Mouse (Mus musculus) CH12.LX (cell line): ENCODE results near the gene Rnf115. TPM values are rescaled to one million over a fixed set of nuclear protein-coding genes. Genes with fewer than 3 reads are reported as not detected.

Experiments used
- DNase-seq: peaks from one replicate; pipeline ENCODE4 v3.0.0-alpha.2; 2013; ENCODE audit errors: extremely low read depth
- H3K27ac ChIP-seq: 2 replicates; pipeline ENCODE4 v1.5.1; 2012; ENCODE audit warnings: low read depth, mild to moderate bottlenecking, control low read depth, moderate library complexity; ENCODE audit not compliant: insufficient read depth
- H3K27me3 ChIP-seq: replicated peaks from 2 replicates; pipeline ENCODE3; 2012; ENCODE audit warnings: inconsistent platforms
- H3K36me3 ChIP-seq, 2 experiments: replicated peaks in 1 of 2; 2 replicates each; pipeline versions ENCODE3 to v1.6.1; 2012; ENCODE audit warnings: inconsistent platforms in 1 of 2, low read length in 1 of 2, mild to moderate bottlenecking in 1 of 2, mixed read lengths in 1 of 2, moderate library complexity in 1 of 2; ENCODE audit not compliant: control insufficient read depth in 1 of 2, insufficient read depth in 1 of 2
- H3K4me1 ChIP-seq, 2 experiments: 2 replicates each; pipeline ENCODE4 v1.6.1; 2012; ENCODE audit warnings: inconsistent platforms in 1 of 2, moderate library complexity in 1 of 2; ENCODE audit not compliant: insufficient read depth in 2 of 2, control insufficient read depth in 1 of 2
- H3K4me2 ChIP-seq: 2 replicates; pipeline ENCODE4 v1.6.1; 2012; ENCODE audit warnings: low read depth, mild to moderate bottlenecking, control low read depth; ENCODE audit not compliant: poor library complexity, insufficient read depth, severe bottlenecking
- H3K4me3 ChIP-seq, 3 experiments: fragments of 150-350 bp in 1 of 3; sonication (generic) in 1 of 3; replicated peaks in 1 of 3; 2 replicates each; pipeline versions ENCODE3 to v1.5.1; 2011 to 2012; ENCODE audit warnings: low read depth in 2 of 3, low read length in 2 of 3, mild to moderate bottlenecking in 2 of 3, moderate library complexity in 2 of 3, control low read depth in 1 of 3, improper control_type of control experiment in 1 of 3, inconsistent platforms in 1 of 3, mixed read lengths in 1 of 3; ENCODE audit not compliant: poor library complexity in 1 of 3
- H3K79me2 ChIP-seq: replicated peaks from 2 replicates; pipeline ENCODE4 v1.6.1; 2012; ENCODE audit warnings: mild to moderate bottlenecking, moderate library complexity; ENCODE audit not compliant: control insufficient read depth, poor library complexity, insufficient read depth, severe bottlenecking; ENCODE audit errors: extremely low read depth
- H3K9ac ChIP-seq: 2 replicates; pipeline ENCODE4 v1.6.1; 2012; ENCODE audit warnings: low read depth, mild to moderate bottlenecking, control low read depth, moderate library complexity; ENCODE audit not compliant: insufficient read depth
- H3K9me3 ChIP-seq: replicated peaks from 2 replicates; pipeline ENCODE3; 2012; ENCODE audit warnings: low read length, inconsistent platforms, mixed read lengths
- CHD1 ChIP-seq: IDR thresholded peaks from 2 replicates; pipeline ENCODE4 v1.6.1; 2012; ENCODE audit warnings: low read depth, low read length, improper control_type of control experiment, inconsistent platforms
- CHD2 ChIP-seq: IDR thresholded peaks from 2 replicates; pipeline ENCODE4 v1.6.1; 2011; ENCODE audit warnings: low read length, improper control_type of control experiment
- CTCF ChIP-seq, 2 experiments: IDR thresholded peaks in 1 of 2; conservative IDR thresholded peaks in 1 of 2; 2 replicates each; pipeline ENCODE4 v1.5.1; 2011 to 2012; ENCODE audit warnings: low read depth in 2 of 2, low read length in 2 of 2, improper control_type of control experiment in 1 of 2, inconsistent platforms in 1 of 2, mild to moderate bottlenecking in 1 of 2, moderate library complexity in 1 of 2
- ELF1 ChIP-seq: IDR thresholded peaks from 2 replicates; pipeline ENCODE4 v1.6.1; 2014; ENCODE audit warnings: low read depth, mild to moderate bottlenecking, inconsistent platforms, low read length, improper control_type of control experiment
- ETS1 ChIP-seq: conservative IDR thresholded peaks from 2 replicates; pipeline ENCODE4 v1.6.1; 2012; ENCODE audit warnings: low read depth, mild to moderate bottlenecking, inconsistent platforms, low read length, improper control_type of control experiment, moderate library complexity
- GABPA ChIP-seq: IDR thresholded peaks from 2 replicates; pipeline ENCODE4 v1.6.1; 2012; ENCODE audit warnings: low read depth, low read length, improper control_type of control experiment, inconsistent platforms; ENCODE audit not compliant: insufficient replicate concordance
- JUN ChIP-seq: IDR thresholded peaks from 2 replicates; pipeline ENCODE4 v1.6.1; 2011; ENCODE audit warnings: low read depth, mild to moderate bottlenecking, low read length, improper control_type of control experiment, moderate library complexity; ENCODE audit not compliant: insufficient read depth
- MAFK ChIP-seq: IDR thresholded peaks from 2 replicates; pipeline ENCODE4 v1.6.1; 2011; ENCODE audit warnings: low read length, improper control_type of control experiment; ENCODE audit not compliant: insufficient replicate concordance
- MXI1 ChIP-seq: IDR thresholded peaks from 2 replicates; pipeline ENCODE4 v1.6.1; 2011; ENCODE audit warnings: mild to moderate bottlenecking, low read depth, low read length, improper control_type of control experiment
- MYC ChIP-seq: IDR thresholded peaks from 2 replicates; pipeline ENCODE4 v1.6.1; 2011; ENCODE audit warnings: low read depth, mild to moderate bottlenecking, improper control_type of control experiment, low read length
- NELFE ChIP-seq: IDR thresholded peaks from 2 replicates; pipeline ENCODE4 v1.6.1; 2011; ENCODE audit warnings: low read depth, low read length, improper control_type of control experiment
- PAX5 ChIP-seq: IDR thresholded peaks from 2 replicates; pipeline ENCODE4 v1.6.1; 2012; ENCODE audit warnings: low read length, inconsistent platforms, mixed read lengths
- SMC3 ChIP-seq: IDR thresholded peaks from 2 replicates; pipeline ENCODE4 v1.6.1; 2011; ENCODE audit warnings: low read depth, low read length, improper control_type of control experiment
- TBP ChIP-seq: conservative IDR thresholded peaks from 2 replicates; pipeline ENCODE4 v1.6.1; 2011; ENCODE audit warnings: low read depth, low read length, improper control_type of control experiment
- TCF12 ChIP-seq: IDR thresholded peaks from 2 replicates; pipeline ENCODE4 v1.6.1; 2014; ENCODE audit warnings: low read depth, mild to moderate bottlenecking, inconsistent platforms, low read length, improper control_type of control experiment
- UBTF ChIP-seq: IDR thresholded peaks from 2 replicates; pipeline ENCODE4 v1.6.1; 2012; ENCODE audit warnings: low read depth, mild to moderate bottlenecking, inconsistent platforms, low read length, improper control_type of control experiment, moderate library complexity
- USF1 ChIP-seq: IDR thresholded peaks from 2 replicates; pipeline ENCODE4 v1.6.1; 2014; ENCODE audit warnings: low read depth, mild to moderate bottlenecking, inconsistent platforms, low read length, improper control_type of control experiment
- USF2 ChIP-seq: conservative IDR thresholded peaks from 2 replicates; pipeline ENCODE4 v1.6.1; 2011; ENCODE audit warnings: low read depth, low read length, improper control_type of control experiment
- ZKSCAN1 ChIP-seq: IDR thresholded peaks from 2 replicates; pipeline ENCODE4 v1.6.1; 2012; ENCODE audit warnings: low read depth, inconsistent platforms, low read length, improper control_type of control experiment, borderline replicate concordance
- ZNF384 ChIP-seq: IDR thresholded peaks from 2 replicates; pipeline ENCODE4 v1.6.1; 2012; ENCODE audit warnings: low read depth, low read length, improper control_type of control experiment, inconsistent platforms
- dilution Hi-C: fragments of 300-500 bp; cut with MboI; formaldehyde crosslinking; loops from 2 replicates; pipeline ENCODE4 v1.14.3; 2020; ENCODE audit warnings: low sequenced_read_pairs; ENCODE audit not compliant: extremely low pct_unique_long_range_greater_than_20kb, extremely low pct_ligation_motif_present
- in situ Hi-C: fragments of 300-500 bp; cut with MboI; formaldehyde crosslinking; loops from 3 replicates; pipeline ENCODE4 v1.14.3; 2019; ENCODE audit warnings: low sequenced_read_pairs, low pct_ligation_motif_present, low pct_unique_long_range_greater_than_20kb, mixed read lengths
- polyA plus RNA-seq: library from polyadenylated mRNA; unstranded; fragments of >175 nt; gene quantifications from 2 replicates; pipeline ENCODE4 v1.2.1, GENCODE M21; 2012; ENCODE audit warnings: low read depth; ENCODE audit not compliant: insufficient read length
- total RNA-seq, 2 experiments: library from RNA; depleted of rRNA; stranded (reverse); fragments of 300-350 nt in 1 of 2; fragments of >200 nt in 1 of 2; gene quantifications; 2 replicates each; pipeline ENCODE4 v1.2.3; 2012 to 2014

Gene Rnf115
- total and polyA plus RNA-seq, 3 experiments, result 25.8 to 79.3 (median 64.7) TPM

GRCm38 (mm10) chr3:96834587-96835348, 107.3 kb downstream of the Rnf115 start:
- Histone ChIP-seq H3K4me1 (no peaks in the 10 kb centered on the region), H3K27ac (no peak overlapping the region), H3K27me3 (no peaks in the 10 kb centered on the region), H3K4me2 (no peak overlapping the region), H3K36me3 (no peaks in the 10 kb centered on the region), H3K4me3 (no peak overlapping the region), H3K9ac (no peak overlapping the region), H3K9me3 (no peaks in the 10 kb centered on the region), H3K79me2 (no peaks in the 10 kb centered on the region)
- in situ Hi-C loops (no loop called here), dilution Hi-C loops (no loop called here)
- TF ChIP-seq UBTF (no peak), ZKSCAN1 (no peak), GABPA (no peak), USF2 (no peak), ELF1 (no peak), ETS1 (no peak)
- DNase-seq, result no peak

- no peak overlapping the region for H3K4me3 ChIP-seq
- H3K27me3 ChIP-seq, result no peaks in the 10 kb centered on the region
- DNase-seq, result no peak
- TF ChIP-seq JUN, result no peak
- TF ChIP-seq TCF12, result no peak
- no peak for TF ChIP-seq ZKSCAN1
- no peak for TF ChIP-seq ZNF384
- TF ChIP-seq MXI1, result no peak
- TF ChIP-seq MYC, result no peak
- no peak for TF ChIP-seq CHD1
- no peak for TF ChIP-seq MAFK
- no peak for TF ChIP-seq NELFE
- no peak for TF ChIP-seq TBP
- no peak for TF ChIP-seq CHD2
- no peak for TF ChIP-seq CTCF (conservative IDR thresholded peaks at IDR 0.05 in 1 of 2, IDR thresholded peaks at IDR 0.05 in 1 of 2; ENCODE audit: low read depth in 2 of 2, low read length in 2 of 2)
- no peak for TF ChIP-seq PAX5
- TF ChIP-seq USF1, result no peak
- TF ChIP-seq SMC3, result no peak
- H3K36me3 ChIP-seq, result no peaks in the 10 kb centered on the region
- no peaks in the 10 kb centered on the region for H3K9me3 ChIP-seq
- dilution Hi-C loops, result no loop called here
- H3K9ac ChIP-seq, result no peak overlapping the region
- no peak overlapping the region for H3K27ac ChIP-seq
- H3K4me2 ChIP-seq, result no peak overlapping the region
- no peaks in the 10 kb centered on the region for H3K4me1 ChIP-seq
- H3K79me2 ChIP-seq, result no peaks in the 10 kb centered on the region
- in situ Hi-C loops, result no loop called here
These were observed 109.0 kb downstream of the Rnf115 start for GRCm38 (mm10) chr3:96836414-96836813.
